Mouse (Mus musculus): Measurements from ENCODE around the gene Atpaf2. TPM values are rescaled to one million over a fixed set of nuclear protein-coding genes. Genes with fewer than 3 reads are reported as not detected.

Atpaf2 gene
- polyA plus RNA-seq, 1 experiment from 2014 or later, result 57.6 TPM

DNA sequence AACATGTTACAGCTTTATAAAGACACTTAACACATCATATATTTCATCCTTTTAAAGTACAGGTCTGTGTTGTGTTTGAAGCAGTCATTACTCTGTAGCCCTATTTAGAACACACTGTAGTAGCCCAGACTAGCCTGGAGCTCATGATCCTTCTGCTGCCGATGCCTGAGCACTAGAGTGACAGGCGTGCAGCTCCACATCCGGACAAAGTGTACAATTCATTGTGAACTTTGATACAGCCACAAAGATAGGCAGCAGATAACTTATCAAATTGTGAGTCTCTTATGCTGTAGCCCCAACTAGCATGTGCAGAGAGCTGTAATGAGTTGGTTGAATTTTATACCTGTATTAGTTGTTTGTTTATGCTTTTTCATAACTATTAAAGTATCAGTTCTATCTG, 9.4 kb upstream of the Atpaf2 start:
- peak; percentile 79 for ATAC-seq
- H3K4me1 ChIP-seq (replicated peaks), result no peaks in the 10 kb centered on the region
- H3K27me3 ChIP-seq (replicated peaks), result no peaks in the 10 kb centered on the region
- H3K4me2 ChIP-seq (replicated peaks), result no peak overlapping the region
- peaks cover 3% of the 10 kb centered on the region; the same call in 1 of the 2 replicates for H3K36me3 ChIP-seq
- H3K4me3 ChIP-seq (replicated peaks), result no peak overlapping the region
- WGBS, result 70% methylated on average over 3 of the region's 3 CpGs
- H3K27ac ChIP-seq, result peak overlapping the region; percentile 20; the same call in 1 of the 2 replicates
- no peak overlapping the region for H3K9ac ChIP-seq
- H3K9me3 ChIP-seq, result no peaks in the 10 kb centered on the region

DNA sequence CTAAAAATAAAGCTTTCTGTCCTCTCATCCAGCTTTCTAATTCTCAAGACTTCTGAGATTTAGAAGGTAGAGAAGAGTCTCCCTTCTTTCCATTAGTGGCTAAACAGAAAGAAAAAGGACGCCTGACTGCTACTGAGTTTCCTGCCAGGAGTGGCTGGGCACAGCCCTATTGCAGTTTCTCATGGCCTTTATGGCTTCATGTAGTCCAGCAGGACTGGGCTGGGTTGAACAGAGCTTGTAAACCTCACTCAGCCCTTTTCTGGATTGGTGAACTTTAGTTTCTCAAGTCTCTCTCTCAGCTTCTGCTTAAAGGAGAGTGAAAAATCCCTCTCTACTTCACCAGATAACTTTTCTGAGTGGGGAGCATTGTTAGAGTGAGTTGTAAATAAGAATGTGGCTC, 8.2 kb upstream of the Atpaf2 start:
- no peaks in the 10 kb centered on the region for H3K4me1 ChIP-seq (replicated peaks)
- no peaks in the 10 kb centered on the region for H3K27me3 ChIP-seq (replicated peaks)
- no peak overlapping the region for H3K4me2 ChIP-seq (replicated peaks)
- H3K27ac ChIP-seq, result peak overlapping the region; percentile 24; the same call in 1 of the 2 replicates
- no peaks in the 10 kb centered on the region for H3K9me3 ChIP-seq
- peak; percentile 49; the same call in 1 of the 2 replicates for ATAC-seq
- H3K9ac ChIP-seq, result no peak overlapping the region
- no peaks in the 10 kb centered on the region; the same call in 1 of the 2 replicates for H3K36me3 ChIP-seq
- H3K4me3 ChIP-seq (replicated peaks), result no peak overlapping the region
- 70% methylated on average over 1 of the region's 1 CpGs for WGBS

DNA sequence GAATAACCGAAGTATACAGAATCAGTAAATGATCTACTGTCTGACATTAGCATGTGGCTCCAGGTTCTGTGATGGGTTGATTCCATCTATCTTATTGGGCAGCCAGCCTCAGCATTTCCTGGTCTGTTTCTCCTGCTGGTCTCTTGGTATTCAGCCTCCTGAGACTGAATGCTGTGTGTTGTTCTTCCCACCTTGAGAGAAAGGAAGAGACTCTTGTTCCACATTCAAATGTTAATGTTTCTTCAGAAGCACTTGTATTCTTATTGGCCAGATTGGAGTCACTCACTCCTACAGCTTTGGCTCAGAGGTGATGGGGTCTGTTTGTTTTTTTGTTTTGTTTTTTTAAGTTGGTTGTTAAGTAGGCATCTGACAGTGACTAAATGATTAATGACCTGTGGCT, 4.7 kb upstream of the Atpaf2 start:
- WGBS, result 69% methylated on average over 1 of the region's 1 CpGs
- Histone ChIP-seq H3K9ac (no peak overlapping the region), H3K27me3 (replicated peaks) (no peaks in the 10 kb centered on the region), H3K27ac (no peak overlapping the region), H3K4me3 (replicated peaks) (no peak overlapping the region), H3K9me3 (no peaks in the 10 kb centered on the region), H3K4me1 (replicated peaks) (peaks cover 10% of the 10 kb centered on the region), H3K36me3 (no peaks in the 10 kb centered on the region), H3K4me2 (replicated peaks) (no peak overlapping the region)
- no peak for ATAC-seq

DNA sequence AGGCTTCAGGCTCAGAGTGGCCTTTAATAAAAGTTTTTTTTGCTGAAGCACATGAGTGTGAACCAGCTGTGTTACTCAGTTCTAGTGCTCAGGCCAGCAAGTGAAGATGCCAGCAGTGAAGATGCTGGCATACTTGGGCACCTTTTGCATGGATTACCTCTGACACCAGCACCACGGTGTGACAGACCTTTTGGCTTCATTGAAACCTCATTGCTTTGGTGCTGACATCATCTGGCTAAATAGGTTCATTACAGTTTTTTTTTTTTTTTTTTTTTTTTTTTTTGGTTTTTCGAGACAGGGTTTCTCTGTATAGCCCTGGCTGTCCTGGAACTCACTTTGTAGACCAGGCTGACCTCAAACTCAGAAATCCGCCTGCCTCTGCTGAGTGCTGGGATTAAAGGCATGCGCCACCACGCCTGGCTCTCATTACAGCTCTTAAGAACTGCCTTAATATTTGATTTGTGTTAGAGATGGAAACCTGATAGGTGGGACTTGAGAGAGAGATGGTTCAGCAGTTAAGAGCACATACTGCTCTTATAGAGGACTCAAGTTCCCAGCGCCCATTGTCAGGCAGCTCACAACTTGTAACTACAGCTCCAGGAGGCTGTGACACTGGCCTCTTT, 3.9 kb upstream of the Atpaf2 start:
- Histone ChIP-seq H3K27me3 (replicated peaks) (no peaks in the 10 kb centered on the region), H3K4me2 (replicated peaks) (no peak overlapping the region), H3K9ac (no peak overlapping the region), H3K4me3 (replicated peaks) (no peak overlapping the region), H3K9me3 (no peaks in the 10 kb centered on the region), H3K36me3 (no peaks in the 10 kb centered on the region), H3K4me1 (replicated peaks) (peaks cover 10% of the 10 kb centered on the region), H3K27ac (no peak overlapping the region)
- 60% methylated on average over 6 of the region's 6 CpGs for WGBS
- ATAC-seq, result no peak

DNA sequence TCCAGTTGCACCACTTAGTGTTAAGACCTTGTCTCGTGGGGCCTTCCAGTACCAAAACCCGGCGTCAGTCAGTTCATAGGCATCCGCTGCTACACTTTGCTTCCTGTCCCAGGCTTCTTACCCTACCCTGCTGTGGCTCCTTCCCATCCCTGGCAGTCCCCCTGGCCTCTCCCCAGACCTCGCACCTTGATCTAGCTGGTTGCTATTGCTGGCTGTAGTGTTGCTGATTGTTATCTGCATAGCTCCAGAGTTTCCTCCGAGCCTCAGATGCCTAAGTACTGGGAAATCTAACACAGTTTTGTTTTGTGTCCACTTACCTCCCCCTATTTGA, 181 bp upstream of the Atpaf2 start:
- Histone ChIP-seq H3K36me3 (no peaks in the 10 kb centered on the region), H3K4me3 (replicated peaks) (peak overlapping the region; percentile 92), H3K9me3 (no peaks in the 10 kb centered on the region), H3K4me1 (replicated peaks) (peaks cover 16% of the 10 kb centered on the region), H3K9ac (peak overlapping the region; percentile 95), H3K27ac (peak overlapping the region; percentile 91), H3K27me3 (replicated peaks) (no peaks in the 10 kb centered on the region), H3K4me2 (replicated peaks) (peak overlapping the region; percentile 85)
- ATAC-seq, result no peak
- 6% methylated on average over 6 of the region's 6 CpGs for WGBS

DNA sequence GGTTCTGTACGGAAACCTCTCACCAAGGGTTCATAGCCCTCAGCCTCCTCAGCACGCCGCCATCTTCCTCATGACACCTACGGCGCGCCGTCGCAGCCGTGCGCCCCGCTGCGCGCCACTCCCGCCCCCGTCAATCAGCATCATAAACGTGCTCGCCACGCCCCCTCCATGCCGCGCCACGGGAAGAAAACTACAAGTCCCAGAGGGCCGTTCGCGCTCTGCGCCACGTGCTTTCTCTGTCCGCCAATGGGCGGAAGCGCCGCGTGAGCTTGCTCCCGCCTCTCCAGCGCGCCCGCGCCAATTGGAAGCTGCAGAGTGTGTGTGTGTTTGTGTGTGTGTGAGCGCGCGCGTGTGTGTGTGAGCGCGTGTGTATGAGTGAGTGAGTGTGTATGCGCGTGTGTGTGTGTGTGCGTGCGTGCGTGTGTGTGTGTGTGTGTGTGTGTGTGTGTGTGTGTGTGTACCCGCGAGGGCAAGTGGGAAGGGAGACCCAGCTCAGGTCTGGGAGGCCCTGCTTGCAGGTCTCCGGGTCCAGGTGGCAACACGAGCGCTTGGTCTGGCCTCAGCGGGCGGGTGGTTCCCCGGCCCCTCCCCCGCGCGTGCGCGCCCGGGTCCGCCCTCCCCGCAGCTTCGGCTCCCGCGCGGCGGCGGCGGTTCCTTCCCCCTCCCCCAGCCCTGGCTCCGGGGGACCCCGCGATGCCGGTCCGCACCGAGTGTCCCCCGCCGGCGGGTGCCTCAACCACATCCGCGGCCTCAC, 1.1 kb downstream of the Atpaf2 start, which contains the start of gene Gid4:
Gene Gid4, plus strand, starts transcription at position 183 of the 754 bp plus-strand sequence.
- peak within 1 kb of the TSS; percentile 95 for H3K9ac ChIP-seq
- no peaks in the 10 kb centered on the region for H3K27me3 ChIP-seq (replicated peaks)
- H3K4me3 ChIP-seq (replicated peaks), result peak within 1 kb of the TSS; percentile 92
- H3K36me3 ChIP-seq, result no peaks in the 10 kb centered on the region
- peak within 1 kb of the TSS; percentile 91 for H3K27ac ChIP-seq
- no peaks in the 10 kb centered on the region for H3K9me3 ChIP-seq
- peaks cover 16% of the 10 kb centered on the region for H3K4me1 ChIP-seq (replicated peaks)
- H3K4me2 ChIP-seq (replicated peaks), result peak within 1 kb of the TSS; percentile 85
- ATAC-seq, result peak; percentile 97
- WGBS, result under 1% methylated on average over 65 of the region's 81 CpGs

DNA sequence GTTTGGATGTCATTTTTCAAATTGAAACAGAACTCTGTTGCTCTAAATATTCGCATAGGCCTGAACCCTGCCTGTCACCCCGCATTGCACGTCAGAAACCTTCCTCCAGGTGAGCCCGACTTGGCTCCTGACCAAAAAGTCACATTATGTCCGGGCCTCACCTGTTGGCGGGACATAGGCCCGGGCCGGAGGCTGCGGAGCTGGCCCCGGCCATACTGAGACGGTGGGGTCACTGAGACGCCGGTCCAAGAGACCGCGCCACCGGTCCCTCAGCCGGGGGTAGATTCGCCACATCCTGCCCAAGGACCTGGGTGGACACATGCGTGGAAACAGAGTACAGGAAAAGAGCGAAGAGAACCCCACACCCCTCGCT, 1.7 kb downstream of the Atpaf2 start:
- peak overlapping the region; percentile 60; the same call in 1 of the 2 replicates for H3K27ac ChIP-seq
- H3K27me3 ChIP-seq (replicated peaks), result no peaks in the 10 kb centered on the region
- H3K9me3 ChIP-seq, result no peaks in the 10 kb centered on the region
- peak overlapping the region; percentile 92 for H3K4me3 ChIP-seq (replicated peaks)
- peak; percentile 60 for ATAC-seq
- no peaks in the 10 kb centered on the region for H3K36me3 ChIP-seq
- H3K4me2 ChIP-seq (replicated peaks), result peak overlapping the region; percentile 73
- WGBS, result under 1% methylated on average over 21 of the region's 21 CpGs
- H3K9ac ChIP-seq, result peak overlapping the region; percentile 73
- H3K4me1 ChIP-seq (replicated peaks), result peaks cover 16% of the 10 kb centered on the region

DNA sequence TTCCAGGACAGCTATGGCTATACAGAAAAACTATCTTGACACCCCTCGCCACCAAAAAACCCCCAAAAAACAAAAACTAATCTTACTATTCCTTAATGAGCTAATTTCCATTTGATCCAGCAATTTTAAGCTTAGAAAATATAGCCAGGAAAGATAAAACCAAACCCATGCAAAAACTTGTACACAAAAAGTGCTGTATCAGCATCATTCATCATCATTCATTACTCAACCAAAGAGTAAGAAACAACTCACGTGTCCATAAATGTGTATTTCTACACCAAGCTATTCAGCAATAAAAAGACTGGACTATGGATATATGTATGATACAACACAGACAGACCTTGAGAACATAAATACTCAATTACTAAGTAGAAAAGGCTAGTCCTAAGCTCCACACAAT, 5.3 kb downstream of the Atpaf2 start:
- Histone ChIP-seq H3K27ac (no peak overlapping the region), H3K4me1 (replicated peaks) (peaks cover 6% of the 10 kb centered on the region; the same call in 1 of the 2 replicates)
- WGBS, result 78% methylated on average over 2 of the region's 2 CpGs

DNA sequence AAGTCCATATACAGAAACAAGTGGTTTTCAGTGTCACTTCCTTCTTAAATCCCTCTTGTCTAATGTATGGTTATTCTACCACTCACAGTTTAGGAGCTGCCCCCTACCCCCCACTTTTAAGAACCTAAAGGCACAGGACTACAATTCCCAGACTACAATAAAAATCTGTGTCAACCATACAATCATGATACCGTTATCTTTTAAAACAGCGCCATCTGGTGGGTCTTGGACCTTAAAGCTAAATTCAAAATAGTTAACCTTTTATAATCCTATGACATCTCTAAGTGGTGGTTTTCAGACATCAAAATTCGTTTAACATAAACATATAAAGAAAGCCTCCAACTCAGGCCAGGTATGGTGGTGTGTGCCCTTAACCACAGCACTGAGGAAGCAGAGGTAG, 6.1 kb downstream of the Atpaf2 start:
- Histone ChIP-seq H3K27me3 (replicated peaks) (no peaks in the 10 kb centered on the region), H3K4me2 (replicated peaks) (no peak overlapping the region), H3K9ac (no peak overlapping the region), H3K27ac (no peak overlapping the region), H3K4me3 (replicated peaks) (no peak overlapping the region), H3K4me1 (replicated peaks) (peaks cover 6% of the 10 kb centered on the region; the same call in 1 of the 2 replicates), H3K36me3 (0 out of 2 replicates have a peak, but pooled peaks cover 4% of the 10 kb centered on the region), H3K9me3 (no peaks in the 10 kb centered on the region)
- 8% methylated on average over 3 of the region's 3 CpGs for WGBS
- ATAC-seq, result no peak

More for the DNA sequence above, 5.3 kb downstream of the Atpaf2 start:
- Histone ChIP-seq H3K36me3 (0 out of 2 replicates have a peak, but pooled peaks cover 2% of the 10 kb centered on the region), H3K4me3 (replicated peaks) (no peak overlapping the region), H3K9me3 (no peaks in the 10 kb centered on the region), H3K9ac (no peak overlapping the region), H3K4me2 (replicated peaks) (no peak overlapping the region), H3K27me3 (replicated peaks) (no peaks in the 10 kb centered on the region)
- no peak for ATAC-seq

DNA sequence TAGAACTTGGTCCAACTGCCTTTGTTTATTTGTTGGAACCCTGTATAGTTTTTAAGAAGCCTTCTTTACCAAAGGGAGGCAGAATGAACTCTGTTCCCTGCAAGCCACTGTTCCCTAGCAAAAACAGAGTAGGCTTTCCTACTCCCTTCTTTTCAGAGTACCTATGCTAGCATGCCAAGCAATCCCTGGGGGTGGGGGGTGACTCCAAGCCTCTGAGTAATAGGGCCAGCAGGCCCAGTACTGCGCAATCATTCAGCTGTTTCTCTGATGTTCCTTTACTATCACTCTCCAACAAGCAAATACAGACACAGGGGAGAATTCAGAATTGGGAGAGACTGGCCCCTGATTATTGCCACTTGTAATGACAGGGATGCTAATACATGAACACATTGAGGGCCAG, 11.7 kb downstream of the Atpaf2 start:
- Histone ChIP-seq H3K36me3 (peaks cover 33% of the 10 kb centered on the region), H3K27ac (no peak overlapping the region), H3K4me1 (replicated peaks) (no peaks in the 10 kb centered on the region), H3K4me3 (replicated peaks) (no peak overlapping the region), H3K9ac (no peak overlapping the region), H3K4me2 (replicated peaks) (no peak overlapping the region), H3K9me3 (no peaks in the 10 kb centered on the region), H3K27me3 (replicated peaks) (no peaks in the 10 kb centered on the region)
- ATAC-seq, result no peak
- WGBS, result 95% methylated on average over 1 of the region's 1 CpGs

DNA sequence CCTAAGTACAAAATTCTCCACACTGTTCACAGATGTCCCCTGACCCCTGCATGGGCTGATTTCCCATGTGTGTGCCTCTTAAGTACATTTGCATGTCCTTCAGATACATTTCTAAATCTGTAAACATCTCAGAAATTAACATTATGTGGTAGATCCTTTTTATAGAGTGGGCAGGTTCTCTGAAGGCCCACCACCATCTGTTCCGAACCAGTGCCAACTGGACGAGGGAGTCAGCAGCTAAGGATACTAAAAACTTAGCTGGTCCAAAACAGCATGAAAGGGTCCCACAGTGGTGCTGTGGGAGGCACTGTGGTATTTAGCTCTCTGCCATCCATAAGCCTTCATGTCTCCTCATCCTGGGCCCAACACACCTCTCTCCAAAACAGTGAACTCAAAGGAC, 21.1 kb downstream of the Atpaf2 start:
- no peaks in the 10 kb centered on the region for H3K9me3 ChIP-seq
- H3K4me2 ChIP-seq (replicated peaks), result no peak overlapping the region
- no peak for ATAC-seq
- no peak overlapping the region for H3K4me3 ChIP-seq (replicated peaks)
- 96% methylated on average over 2 of the region's 2 CpGs for WGBS
- no peaks in the 10 kb centered on the region for H3K4me1 ChIP-seq (replicated peaks)
- H3K27me3 ChIP-seq (replicated peaks), result no peaks in the 10 kb centered on the region
- H3K36me3 ChIP-seq, result peaks cover 10% of the 10 kb centered on the region
- H3K9ac ChIP-seq, result no peak overlapping the region
- no peak overlapping the region for H3K27ac ChIP-seq

DNA sequence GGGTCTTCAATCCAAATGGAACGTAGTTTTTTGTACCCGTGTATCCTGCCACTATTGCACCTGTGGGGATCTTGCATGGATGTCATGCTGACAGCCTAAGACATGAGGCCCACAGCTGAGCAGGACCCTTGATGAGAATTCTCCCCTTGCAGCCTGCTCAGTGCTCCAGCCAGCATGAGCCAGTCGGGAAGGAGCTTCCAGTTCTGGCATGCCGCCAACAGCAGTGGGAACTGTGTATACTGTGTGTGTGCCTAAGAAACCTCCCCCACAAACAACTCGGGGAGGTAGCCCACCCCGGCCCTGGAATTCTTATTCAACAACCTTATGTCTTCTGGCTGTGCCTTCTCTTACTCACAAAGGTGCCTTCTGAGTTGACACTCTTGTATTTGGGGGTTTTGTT, 21.7 kb downstream of the Atpaf2 start:
- 51% methylated on average over 6 of the region's 6 CpGs for WGBS
- 0 out of 2 replicates have a peak, but pooled peaks have one; percentile 63 for ATAC-seq

More for the DNA sequence above, 21.7 kb downstream of the Atpaf2 start:
- Histone ChIP-seq H3K4me3 (replicated peaks) (no peak overlapping the region), H3K9me3 (no peaks in the 10 kb centered on the region), H3K36me3 (peaks cover 9% of the 10 kb centered on the region), H3K4me2 (replicated peaks) (no peak overlapping the region), H3K27me3 (replicated peaks) (no peaks in the 10 kb centered on the region), H3K9ac (no peak overlapping the region), H3K27ac (no peak overlapping the region), H3K4me1 (replicated peaks) (no peaks in the 10 kb centered on the region)

Measured in intestine, embryonic 15.5 days (tissue).